Mouse (Mus musculus) E14TG2a.4 (cell line): ENCODE measurements around the gene H60b.
"Not testable (repeated sequence)": the region's sequence is repeated elsewhere in the genome, so short reads cannot be mapped to it uniquely, and the experiment has no call there.

ENCODE experiments used
- H3K27me3 ChIP-seq: 2 replicates; pipeline ENCODE4 v1.6.1; 2014; ENCODE audit warnings: low read length, control low read depth; ENCODE audit not compliant: insufficient read depth
- H3K36me3 ChIP-seq: 2 replicates; pipeline ENCODE4 v1.6.1; 2014; ENCODE audit warnings: low read length, control low read depth; ENCODE audit not compliant: insufficient read depth
- H3K4me1 ChIP-seq: replicated peaks from 2 replicates; pipeline ENCODE4 v1.6.1; 2014; ENCODE audit warnings: low read depth, low read length, control low read depth
- H3K4me3 ChIP-seq: replicated peaks from 2 replicates; pipeline ENCODE4 v1.5.1; 2014; ENCODE audit warnings: mild to moderate bottlenecking, low read length
- H3K9me3 ChIP-seq: 2 replicates; pipeline ENCODE4 v1.6.1; 2014; ENCODE audit warnings: low read length, control low read depth
- CTCF ChIP-seq: conservative IDR thresholded peaks from 2 replicates; pipeline ENCODE4 v1.5.1; 2014; ENCODE audit warnings: low read length
- NANOG ChIP-seq: IDR thresholded peaks from 2 replicates; pipeline ENCODE4 v1.6.1; 2014; ENCODE audit warnings: borderline replicate concordance, low read length, mixed read lengths
- POU5F1 ChIP-seq: IDR thresholded peaks from 2 replicates; pipeline ENCODE4 v1.6.1; 2014; ENCODE audit warnings: low read length, borderline replicate concordance

H60b gene

GRCm38 (mm10) chr10:22153147-22153690 is 5.2 kb upstream of the H60b start:
- not testable (repeated sequence) for H3K9me3 ChIP-seq, H3K36me3 ChIP-seq, H3K4me3 ChIP-seq
- H3K4me1 ChIP-seq, result peaks cover 40% of the 10 kb centered on the region
- peaks cover 27% of the 10 kb centered on the region for H3K27me3 ChIP-seq

GRCm38 (mm10) chr10:22154127-22154526 is 4.3 kb upstream of the H60b start:
- H3K36me3 ChIP-seq, H3K4me3 ChIP-seq, H3K9me3 ChIP-seq: not testable (repeated sequence)
- peaks cover 28% of the 10 kb centered on the region for H3K27me3 ChIP-seq
- H3K4me1 ChIP-seq, result peaks cover 42% of the 10 kb centered on the region

GRCm38 (mm10) chr10:22154871-22155799 is 3.3 kb upstream of the H60b start:
- no peak for TF ChIP-seq CTCF
- TF ChIP-seq NANOG, result 0 out of 2 replicates have a peak, but pooled peaks have one; percentile 17
- TF ChIP-seq POU5F1, result peak; percentile 51; the same call in 1 of the 2 replicates
- no peak overlapping the region for H3K4me3 ChIP-seq

GRCm38 (mm10) chr10:22159131-22159561 is 760 bp downstream of the H60b start:
- 0 out of 2 replicates have a peak, but pooled peaks cover 3% of the 10 kb centered on the region for H3K9me3 ChIP-seq

More at GRCm38 (mm10) chr10:22154871-22155799, 3.3 kb upstream of the H60b start:
- H3K9me3 ChIP-seq, result no peaks in the 10 kb centered on the region
- H3K4me1 ChIP-seq, result peaks cover 39% of the 10 kb centered on the region
- H3K27me3 ChIP-seq, result peaks cover 25% of the 10 kb centered on the region
- no peaks in the 10 kb centered on the region for H3K36me3 ChIP-seq

GRCm38 (mm10) chr10:22159581-22160140 is 1.3 kb downstream of the H60b start:
- TF ChIP-seq CTCF (no peak), POU5F1 (no peak)
- peak overlapping the region; percentile 74 for H3K4me3 ChIP-seq
- H3K4me1 ChIP-seq, result peaks cover 51% of the 10 kb centered on the region
- no peaks in the 10 kb centered on the region for H3K36me3 ChIP-seq
- peaks cover 15% of the 10 kb centered on the region for H3K27me3 ChIP-seq
- 0 out of 2 replicates have a peak, but pooled peaks cover 3% of the 10 kb centered on the region for H3K9me3 ChIP-seq

More at GRCm38 (mm10) chr10:22159131-22159561, 760 bp downstream of the H60b start:
- Histone ChIP-seq H3K4me1 (peaks cover 53% of the 10 kb centered on the region), H3K36me3 (no peaks in the 10 kb centered on the region), H3K4me3 (peak overlapping the region; percentile 74), H3K27me3 (peaks cover 15% of the 10 kb centered on the region)
- TF ChIP-seq CTCF (no peak), POU5F1 (no peak), NANOG (no peak)

GRCm38 (mm10) chr10:22163279-22163678 is 4.9 kb downstream of the H60b start:
- Histone ChIP-seq H3K9me3 (peaks cover 15% of the 10 kb centered on the region), H3K4me1 (peaks cover 22% of the 10 kb centered on the region), H3K4me3 (0 out of 2 replicates have a peak overlapping the region, but pooled peaks have one; percentile 37), H3K36me3 (peaks cover 11% of the 10 kb centered on the region)
- not testable (repeated sequence) for H3K27me3 ChIP-seq

GRCm38 (mm10) chr10:22163705-22164583 is 5.6 kb downstream of the H60b start:
- Histone ChIP-seq H3K4me1 (peaks cover 20% of the 10 kb centered on the region), H3K36me3 (peaks cover 14% of the 10 kb centered on the region), H3K9me3 (peaks cover 19% of the 10 kb centered on the region), H3K4me3 (0 out of 2 replicates have a peak overlapping the region, but pooled peaks have one; percentile 37)
- TF ChIP-seq CTCF, result peak; percentile 45; the same call in 1 of the 2 replicates
- not testable (repeated sequence) for H3K27me3 ChIP-seq

GRCm38 (mm10) chr10:22165328-22166003 is 7.1 kb downstream of the H60b start:
- H3K4me3 ChIP-seq, H3K27me3 ChIP-seq: not testable (repeated sequence)
- peaks cover 16% of the 10 kb centered on the region for H3K4me1 ChIP-seq
- H3K36me3 ChIP-seq, result peaks cover 14% of the 10 kb centered on the region
- peaks cover 19% of the 10 kb centered on the region for H3K9me3 ChIP-seq

GRCm38 (mm10) chr10:22166025-22166424 is 7.6 kb downstream of the H60b start:
- Histone ChIP-seq H3K4me1 (peaks cover 11% of the 10 kb centered on the region), H3K36me3 (peaks cover 14% of the 10 kb centered on the region), H3K9me3 (peaks cover 19% of the 10 kb centered on the region)
- not testable (repeated sequence) for H3K4me3 ChIP-seq, H3K27me3 ChIP-seq

- peaks cover 14% of the 10 kb centered on the region for H3K36me3 ChIP-seq
- H3K9me3 ChIP-seq, result peaks cover 19% of the 10 kb centered on the region
- H3K4me3 ChIP-seq, H3K27me3 ChIP-seq, H3K4me1 ChIP-seq: not testable (repeated sequence)
Observed at GRCm38 (mm10) chr10:22167061-22167460, 8.7 kb downstream of the H60b start.

GRCm38 (mm10) chr10:22169116-22169515 is 10.7 kb downstream of the H60b start:
- not testable (repeated sequence) for H3K4me1 ChIP-seq, H3K27me3 ChIP-seq
- peaks cover 14% of the 10 kb centered on the region for H3K36me3 ChIP-seq

More at GRCm38 (mm10) chr10:22169116-22169515, 10.7 kb downstream of the H60b start:
- H3K4me3 ChIP-seq, result not testable (repeated sequence)
- peaks cover 17% of the 10 kb centered on the region for H3K9me3 ChIP-seq
